Mouse (Mus musculus): ENCODE measurements around the gene Nup210. TPM values are rescaled to one million over a fixed set of nuclear protein-coding genes. Genes with fewer than 3 reads are reported as not detected.

Nup210 gene
- polyA plus RNA-seq (2015; fragmentation: Illumina TruSeq; extraction: RNeasy Lipid Tissue Mini Kit (QIAGEN cat#74804); ENCODE audit: insufficient read depth, low replicate concordance): 83.5 TPM

DNA sequence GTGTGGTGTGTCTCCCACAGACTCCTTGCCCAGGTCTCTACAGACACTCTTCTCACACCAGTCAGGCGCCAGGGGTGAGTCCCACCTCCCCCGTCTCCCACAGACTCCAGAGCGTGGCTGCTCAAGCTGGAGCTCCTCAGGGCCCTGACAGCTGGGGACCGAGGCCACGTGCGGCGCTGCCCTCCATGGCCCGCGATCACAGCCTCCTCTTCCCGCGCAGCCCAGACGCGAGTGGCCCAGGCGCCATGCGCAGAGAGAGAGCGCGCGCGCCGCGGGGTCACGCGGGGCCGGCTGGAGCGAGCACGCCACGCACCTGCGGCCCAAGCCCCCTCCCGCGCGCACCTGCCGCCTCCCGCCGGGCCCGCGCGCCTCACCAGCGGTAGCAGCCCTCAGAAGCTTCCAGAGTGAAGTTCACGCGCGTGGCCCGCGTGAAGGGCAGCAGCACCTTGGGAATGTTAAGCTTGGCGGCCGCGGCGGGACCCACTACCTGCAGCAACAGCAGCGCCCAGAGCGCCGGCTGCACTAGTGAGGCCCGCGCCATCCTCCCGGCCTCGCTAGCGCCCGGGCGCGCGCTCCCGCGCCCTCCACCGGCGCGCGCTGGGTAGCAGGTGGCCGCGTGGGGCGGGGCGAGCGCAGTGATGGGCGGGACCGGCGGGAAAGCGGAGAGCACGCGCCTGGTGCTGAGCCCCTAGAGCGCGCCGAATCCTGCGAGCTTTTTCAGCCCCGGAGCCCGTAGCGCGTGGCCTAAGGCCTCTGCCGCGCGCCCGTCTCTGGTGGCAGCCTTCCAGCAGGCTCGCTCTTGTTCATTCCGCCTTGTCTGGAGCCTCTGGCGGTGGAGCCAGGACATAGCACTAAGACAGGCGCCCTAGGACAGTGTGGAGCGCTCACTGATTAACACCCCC lies at the start of gene Nup210:
TSS of gene Nup210 (minus strand) at position 586 of the 902 bp plus-strand sequence.

DNA sequence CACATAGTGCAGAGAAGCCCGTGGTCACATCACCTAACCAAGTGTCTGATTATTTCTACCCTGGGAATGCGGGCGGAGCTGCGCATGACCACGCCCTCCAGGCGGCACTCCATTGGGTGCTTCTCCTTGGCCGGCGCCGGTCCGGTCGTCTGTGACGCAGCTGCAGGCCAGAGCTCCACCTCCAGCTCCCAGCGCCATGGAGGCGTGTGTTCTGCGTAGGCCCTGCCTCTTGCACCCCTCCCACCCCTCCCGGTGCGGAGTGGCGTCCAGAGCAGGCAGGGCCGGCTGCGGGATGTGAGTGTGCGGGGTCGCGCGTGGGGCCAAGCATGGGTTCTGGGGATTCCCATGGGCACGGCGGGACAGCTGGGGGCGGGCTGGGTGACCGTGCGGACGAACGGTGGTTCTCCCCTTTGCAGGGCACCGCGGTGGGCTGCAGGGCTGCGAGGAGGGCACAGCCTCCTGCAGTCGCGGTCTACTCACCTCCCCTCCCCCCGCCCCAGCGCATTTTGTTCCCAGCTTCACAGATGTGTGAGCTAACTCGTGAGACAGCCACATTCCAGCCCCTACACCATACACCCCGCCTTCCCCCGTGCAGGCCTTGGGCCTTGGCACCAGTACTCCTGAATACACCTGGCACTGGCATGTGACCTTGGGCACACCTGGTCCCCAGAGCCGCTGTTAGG lies 40.1 kb upstream of the Nup210 start, which contains the start of gene Hdac11:
TSS of gene Hdac11 (plus strand) at position 112 of the 683 bp plus-strand sequence.

DNA sequence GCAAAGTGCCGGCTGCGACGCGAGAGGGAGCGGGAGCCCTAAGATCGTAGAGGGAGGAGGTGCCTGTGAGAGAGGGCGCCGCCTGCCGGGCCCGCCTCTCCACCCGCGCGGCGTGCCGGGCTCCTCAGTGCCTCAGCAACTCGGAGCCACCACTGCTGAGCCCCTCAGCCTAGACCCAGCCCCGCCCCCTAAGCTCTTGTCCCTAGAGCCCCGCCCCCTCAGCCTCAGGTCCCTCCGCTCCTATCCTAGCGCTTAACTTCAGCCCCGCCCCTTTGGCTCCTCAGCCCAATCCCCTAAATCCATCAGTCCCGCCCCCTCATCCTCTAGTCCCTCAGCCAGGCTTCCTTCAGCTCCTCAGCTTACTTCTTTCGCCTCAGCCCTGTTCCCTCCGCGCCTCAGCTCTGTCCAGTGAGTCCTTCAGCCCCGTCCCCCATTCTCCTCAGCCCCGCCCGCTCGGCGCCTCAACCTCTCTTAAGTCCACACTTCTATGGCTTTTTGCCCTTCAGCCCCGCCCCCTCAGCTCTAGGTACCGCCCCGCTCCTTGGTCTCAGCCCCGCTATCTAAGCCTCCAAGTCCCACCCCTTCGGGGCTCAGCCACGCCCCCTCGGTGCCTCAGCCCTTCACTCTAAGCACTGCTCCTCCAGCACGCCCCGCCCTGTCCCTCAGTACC lies 127.8 kb downstream of the Nup210 start, which contains the start of gene Iqsec1:
TSS of gene Iqsec1 (minus strand) at position 38 of the 670 bp plus-strand sequence.

Other genes with a start within 250 kb of the Nup210 start
- gene Iqsec1, start 128.1 kb downstream of the Nup210 start, polyA plus RNA-seq (2015; fragmentation: Illumina TruSeq; extraction: RNeasy Lipid Tissue Mini Kit (QIAGEN cat#74804); ENCODE audit: insufficient read depth, low replicate concordance): 62.0 TPM
- 4.9 TPM for gene Hdac11, start 39.8 kb upstream of the Nup210 start, polyA plus RNA-seq (2015; fragmentation: Illumina TruSeq; extraction: RNeasy Lipid Tissue Mini Kit (QIAGEN cat#74804); ENCODE audit: insufficient read depth, low replicate concordance)
- gene Fbln2, start 95.6 kb upstream of the Nup210 start, polyA plus RNA-seq (2015; fragmentation: Illumina TruSeq; extraction: RNeasy Lipid Tissue Mini Kit (QIAGEN cat#74804); ENCODE audit: insufficient read depth, low replicate concordance): 3.2 TPM

All from spleen, adult 10 weeks (tissue).